Mouse (Mus musculus): ENCODE data around the gene Cxcl16.

The Cxcl16 gene

GRCm38 (mm10) chr11:70412591-70412990, 47.2 kb downstream of the Cxcl16 start:
- DNase-seq (ENCODE audit: extremely low spot score, low spot score) = no peak

- no peak for DNase-seq (ENCODE audit: extremely low spot score, low spot score)
Measured at GRCm38 (mm10) chr11:70410297-70410643, 49.5 kb downstream of the Cxcl16 start.

GRCm38 (mm10) chr11:70409594-70410296, 50.0 kb downstream of the Cxcl16 start, which contains the start of gene Pelp1:
Gene Pelp1 (minus strand): TSS chr11:70410031.
- peak; percentile 96 for DNase-seq (ENCODE audit: extremely low spot score, low spot score)

Measured in neural tube, embryonic 10.5 days (tissue).